Mouse (Mus musculus) thymus, adult 2 months (tissue): ENCODE results near the gene Rd3. TPM values are rescaled to one million over a fixed set of nuclear protein-coding genes. Genes with fewer than 3 reads are reported as not detected.

ENCODE experiments used
- DNase-seq: peaks from one replicate; pipeline ENCODE4 v3.0.0; 2021
- H3K27ac ChIP-seq: fragments of 200-500 bp; 2 replicates; pipeline ENCODE4 v1.5.1; 2012; ENCODE audit warnings: low read length, control low read depth; ENCODE audit not compliant: control insufficient read depth, insufficient read depth
- H3K27me3 ChIP-seq: fragments of 200-500 bp; 2 replicates; pipeline ENCODE4 v1.6.1; 2012; ENCODE audit warnings: mild to moderate bottlenecking, low read length, moderate library complexity, mixed read lengths; ENCODE audit not compliant: control insufficient read depth, insufficient read depth
- H3K36me3 ChIP-seq: fragments of 200-500 bp; 2 replicates; pipeline ENCODE4 v1.6.1; 2012; ENCODE audit warnings: mild to moderate bottlenecking, low read length, moderate library complexity; ENCODE audit not compliant: control insufficient read depth, insufficient read depth
- H3K4me1 ChIP-seq: fragments of 200-500 bp; replicated peaks from 2 replicates; pipeline ENCODE4 v1.6.1; 2012; ENCODE audit warnings: low read length; ENCODE audit not compliant: control insufficient read depth, insufficient read depth
- H3K4me3 ChIP-seq: fragments of 200-500 bp; 2 replicates; pipeline ENCODE4 v1.5.1; 2012; ENCODE audit warnings: mild to moderate bottlenecking, low read length, control low read depth, moderate library complexity; ENCODE audit not compliant: control insufficient read depth, insufficient read depth
- CTCF ChIP-seq: fragments of 200-500 bp; IDR thresholded peaks from 2 replicates; pipeline ENCODE4 v1.5.1; 2012; ENCODE audit warnings: mild to moderate bottlenecking, control low read depth, low read length, moderate library complexity, borderline replicate concordance; ENCODE audit not compliant: control insufficient read depth, poor library complexity, insufficient read depth; ENCODE audit errors: extremely low read depth
- POLR2A ChIP-seq: fragments of 200-500 bp; IDR thresholded peaks from 2 replicates; pipeline ENCODE4 v1.6.1; 2012; ENCODE audit warnings: mild to moderate bottlenecking, low read length, control low read depth, moderate library complexity; ENCODE audit not compliant: control insufficient read depth, poor library complexity, insufficient read depth; ENCODE audit errors: extremely low read depth
- WGBS: fragments of 180-500 bp; shearing (Covaris S2); methylation state at CpG from one replicate; pipeline ENCODE4 v1.1.7; 2018; 5-methylcytosine and 5-hydroxymethylcytosine counted together
- polyA plus RNA-seq: library from polyadenylated mRNA; depleted of rRNA; stranded (reverse); fragments of >200 nt; gene quantifications from 2 replicates; pipeline ENCODE4 v1.2.3, GENCODE M21; 2012; rRNA removed

Rd3 gene
- polyA plus RNA-seq, 1 experiment, result 1.5 TPM

- Histone ChIP-seq H3K27ac (peak overlapping the region; percentile 86), H3K4me3 (peak overlapping the region; percentile 83), H3K36me3 (no peaks in the 10 kb centered on the region), H3K4me1 (0 out of 2 replicates have a peak, but pooled peaks cover 3% of the 10 kb centered on the region), H3K27me3 (no peaks in the 10 kb centered on the region)
- TF ChIP-seq POLR2A, result peak; percentile 77
- peak; percentile 47; the same call in 1 of the 2 replicates for TF ChIP-seq CTCF
- DNase-seq, result peak; percentile 98
- WGBS, result under 1% methylated on average over 22 of the region's 22 CpGs
Measured at GRCm38 (mm10) chr1:191989994-191990393, 12.8 kb downstream of the Rd3 start.

- H3K4me3 ChIP-seq, result no peak overlapping the region
- no peak overlapping the region for H3K27ac ChIP-seq
- whole genome bisulfite sequencing, result 93% methylated on average over 7 of the region's 7 CpGs
- H3K27me3 ChIP-seq, result no peaks in the 10 kb centered on the region
- no peak for DNase-seq
- H3K36me3 ChIP-seq, result no peaks in the 10 kb centered on the region
- H3K4me1 ChIP-seq, result 0 out of 2 replicates have a peak, but pooled peaks cover 3% of the 10 kb centered on the region
- TF ChIP-seq CTCF, result no peak
Measured at GRCm38 (mm10) chr1:191992040-191992780, 15.0 kb downstream of the Rd3 start.

GRCm38 (mm10) chr1:191994476-191994875 lies 17.3 kb downstream of the Rd3 start:
- H3K36me3 ChIP-seq, result no peaks in the 10 kb centered on the region
- 0 out of 2 replicates have a peak, but pooled peaks cover under 1% of the 10 kb centered on the region for H3K4me1 ChIP-seq
- DNase-seq, result no peak
- WGBS, result 94% methylated on average over 5 of the region's 5 CpGs
- no peak overlapping the region for H3K27ac ChIP-seq
- no peak overlapping the region for H3K4me3 ChIP-seq
- TF ChIP-seq CTCF, result no peak
- TF ChIP-seq POLR2A, result no peak
- H3K27me3 ChIP-seq, result no peaks in the 10 kb centered on the region

- no peaks in the 10 kb centered on the region for H3K4me1 ChIP-seq
- peak; percentile 80 for DNase-seq
- H3K36me3 ChIP-seq, result no peaks in the 10 kb centered on the region
- no peaks in the 10 kb centered on the region for H3K27me3 ChIP-seq
- no peak overlapping the region for H3K27ac ChIP-seq
- H3K4me3 ChIP-seq, result no peak overlapping the region
- TF ChIP-seq CTCF, result peak; percentile 40; the same call in 1 of the 2 replicates
- TF ChIP-seq POLR2A, result no peak
- 76% methylated on average over 4 of the region's 4 CpGs for WGBS
Measured at GRCm38 (mm10) chr1:191995488-191995887, 18.3 kb downstream of the Rd3 start.

- DNase-seq, result no peak
- no peak overlapping the region for H3K27ac ChIP-seq
- 96% methylated on average over 7 of the region's 7 CpGs for WGBS
- H3K4me3 ChIP-seq, result no peak overlapping the region
- no peak for TF ChIP-seq CTCF
- TF ChIP-seq POLR2A, result no peak
- H3K36me3 ChIP-seq, result no peaks in the 10 kb centered on the region
- no peaks in the 10 kb centered on the region for H3K27me3 ChIP-seq
- no peaks in the 10 kb centered on the region for H3K4me1 ChIP-seq
Measured at GRCm38 (mm10) chr1:191995916-191996315, 18.7 kb downstream of the Rd3 start.

- H3K4me3 ChIP-seq, result no peak overlapping the region
- 95% methylated on average over 8 of the region's 8 CpGs for WGBS
- H3K27me3 ChIP-seq, result no peaks in the 10 kb centered on the region
- H3K27ac ChIP-seq, result no peak overlapping the region
- no peak for DNase-seq
- H3K4me1 ChIP-seq, result no peaks in the 10 kb centered on the region
- no peaks in the 10 kb centered on the region for H3K36me3 ChIP-seq
- TF ChIP-seq POLR2A (no peak), CTCF (no peak)
Measured at GRCm38 (mm10) chr1:191996621-191997185, 19.5 kb downstream of the Rd3 start.

- no peaks in the 10 kb centered on the region for H3K27me3 ChIP-seq
- no peaks in the 10 kb centered on the region for H3K4me1 ChIP-seq
- H3K36me3 ChIP-seq, result no peaks in the 10 kb centered on the region
- H3K4me3 ChIP-seq, result no peak overlapping the region
- TF ChIP-seq CTCF (no peak), POLR2A (no peak)
- no peak overlapping the region for H3K27ac ChIP-seq
- no peak for DNase-seq
Measured at GRCm38 (mm10) chr1:191999022-191999421, 21.9 kb downstream of the Rd3 start.

Other genes with a start within 250 kb of the Rd3 start
- 14.9 and 24.3 TPM in 2 replicates for gene Nek2, start 155.9 kb upstream of the Rd3 start, polyA plus RNA-seq
- 8.4 and 9.1 TPM in 2 replicates for gene Slc30a1, start 70.6 kb upstream of the Rd3 start, polyA plus RNA-seq
- 10.1 and 10.5 TPM in 2 replicates for gene Traf5, start 115.2 kb downstream of the Rd3 start, polyA plus RNA-seq
- 29.9 and 30.4 TPM in 2 replicates for gene Rcor3, start 160.7 kb downstream of the Rd3 start, polyA plus RNA-seq
- gene Kcnh1, start 213.4 kb downstream of the Rd3 start, polyA plus RNA-seq, result 0.80 and 1.0 TPM in 2 replicates